Mouse (Mus musculus) kidney, adult 2 months (tissue): ENCODE results near the gene Chad.

Experiments used
- CTCF ChIP-seq: fragments of 200-500 bp; conservative IDR thresholded peaks from 2 replicates; pipeline ENCODE4 v1.5.1; 2011; ENCODE audit warnings: low read depth, mild to moderate bottlenecking, control low read depth, low read length, moderate library complexity, mixed read lengths; ENCODE audit not compliant: insufficient read depth, insufficient read length
- POLR2A ChIP-seq: fragments of 200-500 bp; IDR thresholded peaks from one replicate; pipeline ENCODE4 v1.6.1; 2011; ENCODE audit warnings: low read depth, low read length, control low read depth

DNA sequence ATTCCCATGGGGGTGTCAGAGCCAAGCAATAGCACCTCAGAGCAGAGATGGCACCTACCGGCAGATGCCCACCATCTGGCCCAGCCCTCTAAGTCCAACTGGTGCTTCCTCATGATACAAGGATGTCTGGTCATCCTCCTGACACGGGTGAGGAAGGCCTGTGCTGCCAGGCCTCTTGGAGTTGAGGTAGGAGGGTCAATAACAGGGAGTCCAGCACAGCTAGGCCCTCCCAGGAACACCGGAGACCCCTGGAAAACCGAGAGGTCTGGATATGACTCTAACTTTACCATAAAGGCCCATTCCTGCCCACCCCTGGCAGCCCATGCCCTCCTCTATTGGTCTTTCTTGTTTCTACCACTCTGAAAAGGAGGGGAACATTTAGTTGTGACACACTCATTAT lies 22.4 kb upstream of the Chad start:
- TF ChIP-seq CTCF: no peak
- no peak for TF ChIP-seq POLR2A
